Mouse (Mus musculus) cerebellum, adult 18-20 months (tissue): ENCODE measurements around the gene Cltrn.

ENCODE experiments used
- DNase-seq, 2 experiments: peaks; one replicate each; pipeline ENCODE4 v3.0.0; 2021

Gene Cltrn

DNA sequence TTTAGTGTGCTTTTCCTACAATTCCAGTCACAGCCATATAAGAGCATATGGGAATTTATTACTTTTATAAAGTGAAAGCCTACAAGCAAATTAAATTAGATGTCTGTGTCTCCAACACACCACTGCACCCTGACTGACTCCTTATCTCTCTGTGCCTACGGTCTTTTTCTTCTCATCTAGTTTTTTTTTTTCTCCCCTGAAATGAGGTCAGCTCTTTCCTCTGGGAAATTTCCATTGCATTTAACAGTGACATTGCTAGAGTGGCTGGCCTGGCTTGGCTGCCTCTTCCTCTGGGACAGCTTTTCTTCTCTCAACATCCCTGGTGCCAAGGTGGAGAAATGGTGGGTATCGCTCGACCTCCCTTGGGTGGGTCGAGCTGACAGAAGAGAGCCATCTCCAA is at the start of gene Cltrn:
Cltrn (plus strand) TSS at position 249 of the 400 bp plus-strand sequence.
- peak; percentile 4 to 22 for DNase-seq

DNA sequence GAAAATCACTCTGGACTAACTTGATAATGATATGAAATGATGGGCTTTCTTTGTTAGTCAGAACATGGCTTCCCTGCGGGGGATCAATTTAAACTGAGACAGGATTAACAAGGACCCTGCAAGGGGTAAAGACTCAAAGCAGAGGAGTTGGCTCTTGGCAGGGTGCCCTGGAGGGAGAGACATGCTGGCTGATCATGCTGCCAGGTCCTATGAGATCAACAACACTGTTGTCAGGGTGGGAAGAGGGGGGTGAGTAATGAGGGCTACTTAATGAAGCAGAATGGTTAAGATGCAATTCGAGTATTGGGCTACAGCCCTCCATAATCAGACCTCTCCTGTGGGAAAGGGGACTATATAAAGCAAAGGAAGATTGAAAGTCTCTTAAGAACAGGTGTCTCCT is 49.7 kb upstream of the Cltrn start:
- no peak for DNase-seq

DNA sequence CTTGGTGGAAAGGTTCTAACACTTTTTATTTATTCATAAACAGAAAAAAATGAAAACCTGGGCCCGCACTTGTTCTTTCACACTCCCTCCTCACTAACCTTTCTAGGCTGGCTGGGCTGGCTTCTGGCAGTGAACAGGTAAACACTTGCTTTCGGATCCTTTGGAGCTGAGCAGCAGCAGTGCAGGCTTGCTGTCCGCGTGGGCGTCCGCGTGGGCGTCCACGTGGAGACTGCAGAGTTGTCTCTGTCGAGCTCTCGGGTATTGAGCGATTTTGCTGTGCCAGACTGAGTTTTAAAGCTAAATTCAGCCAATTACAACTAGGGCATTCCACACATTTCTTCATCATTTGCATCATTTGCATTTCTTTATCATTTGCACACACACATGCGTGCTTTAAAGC is 46.6 kb upstream of the Cltrn start:
- no peak for DNase-seq

DNA sequence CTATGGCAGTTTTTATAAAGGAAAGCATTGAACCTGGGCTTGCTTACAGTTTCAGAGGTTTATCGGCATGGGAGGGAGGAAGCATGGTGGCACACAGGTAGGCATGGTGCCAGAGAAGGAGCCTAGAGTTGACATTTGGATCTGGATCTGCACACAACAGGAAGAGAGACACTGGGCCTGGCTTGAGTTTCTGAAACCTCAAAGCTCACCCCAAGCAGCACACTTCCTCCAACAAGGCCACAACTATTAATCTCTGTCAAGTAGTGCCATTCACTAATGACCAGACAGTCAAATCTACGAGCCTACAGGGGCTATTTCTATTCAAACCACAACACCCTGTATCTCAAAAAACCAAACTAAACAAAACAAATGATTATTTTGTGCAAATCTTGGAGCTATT is 41.9 kb upstream of the Cltrn start:
- DNase-seq: no peak

DNA sequence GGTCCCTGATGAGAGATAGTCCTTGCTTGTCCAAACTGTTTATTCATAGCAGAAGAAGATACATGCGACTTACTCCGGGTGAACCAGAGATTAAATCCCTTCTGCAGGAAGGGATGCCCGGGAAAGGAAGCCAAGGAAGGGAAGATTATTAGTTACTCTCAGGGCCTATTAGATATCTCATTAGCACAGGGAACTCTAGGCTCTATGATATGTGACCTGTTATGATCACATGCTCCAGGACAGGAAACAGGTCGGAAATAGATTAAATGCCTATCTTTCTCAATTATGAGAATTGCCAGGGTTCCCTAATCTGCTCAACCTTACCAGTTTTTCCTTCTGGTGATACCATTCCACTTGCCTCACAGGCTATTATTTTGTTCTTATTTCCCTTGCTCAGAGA is 32.9 kb upstream of the Cltrn start:
- DNase-seq: no peak

DNA sequence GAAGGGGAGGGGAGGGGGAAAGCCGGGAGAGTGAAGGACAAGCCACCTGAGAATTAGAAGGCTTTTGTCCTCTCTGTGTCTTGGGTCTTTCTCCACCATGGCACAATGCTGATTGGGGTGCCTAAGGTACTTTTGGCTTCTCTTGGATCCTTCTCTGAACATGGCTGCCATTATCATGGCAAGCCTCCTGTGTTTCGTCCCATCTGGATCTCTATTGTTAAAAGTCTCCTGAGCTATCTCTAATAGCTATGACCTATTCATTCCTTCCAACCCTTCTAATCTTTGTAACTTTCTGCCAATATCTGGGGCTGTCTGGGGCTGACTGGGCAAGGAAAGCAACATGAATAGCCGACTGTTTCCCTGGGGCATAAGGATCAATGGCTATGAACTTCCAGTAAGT is 30.1 kb upstream of the Cltrn start:
- no peak for DNase-seq

DNA sequence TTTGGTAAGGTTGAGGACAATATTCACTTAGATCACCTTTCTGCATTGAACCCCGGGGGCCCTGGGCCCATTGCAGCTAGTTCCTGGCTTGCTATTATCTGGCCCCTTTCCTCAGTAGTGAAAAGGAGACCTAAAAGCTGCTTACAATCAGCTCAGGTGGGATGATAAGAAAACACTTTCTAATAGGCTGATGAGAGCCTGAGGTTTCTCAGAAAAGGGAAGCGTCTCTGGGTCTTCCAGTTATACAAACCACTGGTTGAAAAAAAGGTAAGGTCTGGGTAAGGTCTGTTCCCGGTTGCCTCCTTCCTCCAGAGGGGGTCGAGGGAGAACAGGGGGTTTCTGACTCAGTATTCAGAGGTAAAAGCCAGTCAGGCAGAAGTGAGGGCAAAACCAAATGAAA is 29.6 kb upstream of the Cltrn start:
- DNase-seq: no peak

DNA sequence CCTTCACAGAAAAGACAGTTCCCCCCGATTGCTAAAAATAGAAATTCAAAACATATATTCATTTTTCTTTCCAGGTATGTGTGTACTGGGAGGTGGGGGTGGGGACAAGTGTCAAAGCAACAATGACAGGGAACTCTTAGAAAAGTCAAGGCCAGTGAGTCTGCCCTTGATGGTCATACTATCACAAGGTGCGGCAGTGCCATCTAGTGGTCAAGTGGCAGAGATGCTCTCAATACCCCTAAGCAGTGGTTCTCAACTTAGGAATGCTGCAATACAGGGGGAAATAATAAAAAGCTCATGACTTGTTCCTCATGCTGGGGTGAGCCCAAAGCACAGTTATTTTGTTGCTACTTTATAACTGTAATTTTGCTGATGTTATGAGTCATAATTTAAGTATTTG is 22.4 kb upstream of the Cltrn start:
- peak; percentile 59 to 64 for DNase-seq

DNA sequence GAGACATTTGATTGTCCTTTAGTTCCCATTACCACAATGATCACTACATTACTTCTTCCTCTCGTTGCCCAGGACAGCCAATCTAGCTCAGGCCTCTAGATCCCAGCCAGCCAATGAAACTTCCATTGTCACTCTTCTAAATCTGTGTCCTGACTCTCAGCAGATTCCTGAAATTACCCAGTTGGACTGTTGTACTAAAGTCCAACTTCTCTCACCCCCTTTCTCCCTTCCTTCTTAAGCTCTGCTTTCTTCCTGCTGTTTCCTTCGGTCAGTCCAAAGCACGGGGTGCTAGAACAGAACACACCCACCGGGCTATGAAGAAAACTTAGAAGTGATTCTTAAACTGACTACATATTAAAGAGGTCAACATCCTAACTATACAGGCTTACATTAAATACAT is 19.7 kb upstream of the Cltrn start:
- no peak for DNase-seq

DNA sequence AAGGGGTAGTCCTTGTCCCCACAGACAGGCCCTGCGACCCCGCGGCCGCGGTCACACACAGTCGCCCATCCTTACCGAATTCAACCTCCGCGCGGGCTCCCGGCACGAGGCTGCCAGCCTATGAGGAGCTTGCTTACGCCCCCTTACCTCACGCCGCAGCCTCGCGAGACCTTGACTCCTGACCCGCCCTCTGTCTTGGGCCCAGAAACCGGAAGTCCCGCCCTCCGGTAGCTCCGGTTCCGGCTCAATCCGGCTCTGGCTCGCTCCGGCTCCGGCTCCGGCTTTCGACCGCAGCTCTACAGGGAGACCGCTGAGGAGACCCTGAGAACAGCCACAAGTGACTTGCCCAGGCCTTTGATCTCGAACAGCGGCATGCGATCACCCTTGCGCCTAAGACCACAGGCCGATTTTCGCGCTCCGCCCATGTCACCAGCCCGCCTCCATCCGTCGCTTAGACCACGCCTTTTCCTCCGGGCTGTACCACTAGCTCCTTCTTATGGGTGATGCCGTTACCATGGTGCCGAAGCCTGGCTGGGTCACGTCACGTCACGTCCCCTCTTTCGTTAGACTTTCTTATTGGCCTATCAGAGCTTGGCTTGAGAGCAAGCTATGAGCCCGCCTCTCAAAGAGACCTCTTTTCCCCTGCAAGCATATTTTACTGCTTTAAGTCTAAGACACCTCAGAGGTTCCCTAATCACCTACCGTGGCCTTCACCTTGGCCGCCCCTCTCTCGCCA is 12.4 kb upstream of the Cltrn start, which contains the start of gene Siah1b:
Siah1b (minus strand) TSS at position 454 of the 736 bp plus-strand sequence.
- DNase-seq: peak; percentile 91 to 93

DNA sequence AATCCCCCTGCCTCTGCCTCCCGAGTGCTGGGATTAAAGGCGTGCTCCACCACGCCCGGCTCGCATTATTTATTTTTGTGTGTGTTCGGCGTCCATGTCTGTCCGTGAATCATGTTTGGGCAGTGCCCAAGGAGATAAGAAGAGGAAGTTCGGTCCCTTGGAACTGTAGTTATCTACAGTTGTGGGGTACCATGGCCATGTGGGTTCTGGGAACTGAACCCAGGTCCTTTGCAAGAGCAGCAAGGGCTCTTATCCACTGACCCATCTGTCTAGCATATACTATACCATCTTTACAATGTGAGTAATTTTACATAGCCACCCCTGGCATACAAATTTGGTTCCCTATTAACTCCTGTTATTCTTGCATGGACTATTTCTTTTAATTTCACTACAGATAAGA is 6.6 kb upstream of the Cltrn start:
- no peak for DNase-seq

DNA sequence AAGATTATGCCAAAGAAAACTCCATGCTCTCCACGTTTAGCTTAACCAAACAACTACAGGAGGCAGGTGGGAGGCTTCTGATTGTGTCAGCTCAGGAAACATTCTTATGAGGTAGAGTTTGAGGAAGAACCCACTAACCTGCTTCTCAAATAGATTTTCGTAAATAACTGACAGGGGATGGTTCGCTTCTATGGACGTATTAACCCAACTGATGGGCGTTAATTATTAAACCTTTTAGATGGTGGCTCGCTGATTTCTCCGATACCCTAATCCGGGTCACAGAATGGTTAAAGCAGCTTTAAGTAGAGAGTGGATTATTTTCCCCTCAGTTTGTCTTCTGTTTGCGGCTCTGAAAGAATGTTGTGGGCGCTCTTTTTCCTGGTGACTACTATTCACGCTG is 1.3 kb downstream of the Cltrn start:
- no peak for DNase-seq

DNA sequence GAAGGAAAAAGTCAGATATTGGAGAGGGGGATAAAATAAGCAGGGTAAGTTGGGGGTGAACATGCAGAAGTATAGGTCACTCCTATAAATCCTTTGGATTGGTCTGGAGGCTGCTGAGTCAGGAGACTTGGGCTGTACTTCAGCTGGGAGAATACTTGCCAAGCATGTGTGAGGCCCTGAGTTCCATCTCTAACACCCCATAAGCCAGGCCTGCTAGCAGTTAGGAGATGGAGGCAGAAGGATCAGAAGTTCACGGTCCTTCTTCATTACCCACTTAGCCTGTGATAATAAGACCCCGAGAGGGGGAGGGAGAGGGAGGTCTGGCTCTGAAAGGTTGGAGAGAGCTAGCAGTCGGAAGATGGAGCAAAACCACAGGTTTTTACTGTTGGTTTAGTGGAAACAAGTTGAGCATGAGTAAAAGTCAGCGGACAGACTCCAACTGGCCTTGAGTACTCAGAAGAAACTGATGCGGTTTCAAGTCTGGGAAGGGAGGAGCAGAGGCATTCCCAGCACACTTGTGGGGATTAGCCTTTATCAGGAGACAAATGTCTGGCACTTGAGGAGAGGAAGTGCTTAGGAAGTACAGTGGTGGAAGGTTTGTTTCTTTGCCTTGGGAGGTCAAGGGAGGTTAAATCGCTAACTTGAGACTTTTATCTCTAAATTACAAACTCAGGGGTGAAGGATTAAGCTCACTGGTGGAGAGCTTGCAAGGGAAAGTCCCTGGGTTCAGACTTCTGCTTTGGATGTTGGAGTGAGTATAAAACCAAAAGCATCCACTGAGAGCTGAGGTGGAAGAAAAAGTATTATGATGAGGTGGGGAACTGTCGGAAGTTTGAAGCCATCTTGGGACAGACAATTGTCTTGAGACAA is 3.9 kb downstream of the Cltrn start:
- DNase-seq: no peak

DNA sequence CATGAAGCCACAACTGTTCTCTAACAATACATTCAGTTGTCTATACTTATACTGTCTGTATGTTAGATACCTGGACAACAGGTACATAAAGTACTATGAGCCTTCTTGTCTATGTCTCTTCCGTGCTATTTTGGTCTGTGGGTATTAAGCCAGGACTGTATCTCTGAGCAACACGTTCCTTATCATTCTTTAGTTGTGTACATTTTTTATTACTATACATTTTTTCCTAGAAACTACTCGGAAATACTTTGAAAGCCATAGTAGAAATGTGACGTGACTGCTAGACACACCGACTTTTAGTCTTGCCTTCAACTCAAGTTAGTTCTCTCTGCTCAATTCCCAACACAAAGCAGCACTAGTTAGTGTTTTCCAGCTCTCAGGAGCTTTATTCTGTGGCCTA is 4.8 kb downstream of the Cltrn start:
- DNase-seq: no peak

DNA sequence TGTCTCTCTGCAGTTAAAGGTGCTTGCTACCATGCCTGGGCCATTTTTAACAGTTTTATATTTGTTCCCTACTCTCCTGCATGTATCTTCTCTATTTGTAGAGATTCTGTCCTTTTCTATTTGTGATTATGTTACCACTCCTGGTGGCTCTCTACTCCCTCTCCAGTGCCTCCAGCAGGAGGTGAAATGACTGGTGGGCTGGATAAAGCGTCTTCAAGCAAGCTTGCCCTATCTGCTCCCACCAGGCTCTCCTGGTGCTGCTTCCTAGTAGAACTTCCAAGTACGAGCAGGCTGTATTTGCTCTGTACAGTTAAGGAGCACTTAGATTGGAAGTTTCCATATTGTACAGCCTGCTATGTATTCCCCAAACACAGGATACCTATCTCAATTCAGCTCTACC is 7.2 kb downstream of the Cltrn start:
- DNase-seq: no peak

DNA sequence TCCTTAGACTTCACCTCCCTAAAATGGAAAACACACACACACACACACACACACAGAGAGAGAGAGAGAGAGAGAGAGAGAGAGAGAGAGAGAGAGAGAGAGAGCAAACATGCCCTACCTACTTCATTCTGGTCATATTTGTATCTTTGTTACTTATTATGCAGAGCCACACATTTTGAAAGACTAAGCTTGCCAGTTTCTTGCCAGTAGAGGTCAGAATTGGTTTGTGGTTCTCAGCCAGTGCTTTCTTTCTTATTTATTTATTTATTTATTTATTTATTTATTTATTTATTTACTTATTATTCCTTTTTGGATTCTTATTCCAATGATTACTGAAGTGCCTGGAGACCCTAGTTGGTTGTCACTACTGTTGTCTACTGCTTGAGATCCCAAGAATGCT is 12.9 kb downstream of the Cltrn start:
- DNase-seq: no peak

DNA sequence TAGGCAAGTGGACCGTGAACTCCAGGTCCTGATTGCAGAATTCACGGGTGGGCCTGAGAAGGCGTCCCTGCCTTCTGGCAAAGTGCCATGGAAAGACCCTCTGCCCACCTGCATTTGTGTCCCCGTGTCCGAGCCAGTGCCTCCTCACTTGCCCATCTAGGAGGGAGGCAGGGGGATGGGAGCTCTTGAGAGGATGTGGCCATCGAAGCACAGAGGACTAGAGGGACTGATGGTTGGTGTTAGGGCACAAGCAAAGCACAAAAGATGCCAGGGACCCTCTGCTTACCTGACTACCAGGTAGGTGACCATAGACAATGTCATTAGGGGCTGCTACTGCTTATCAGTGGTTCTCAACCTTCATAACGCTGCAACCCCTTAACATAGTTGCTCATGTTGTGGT is 13.6 kb downstream of the Cltrn start:
- DNase-seq: no peak

DNA sequence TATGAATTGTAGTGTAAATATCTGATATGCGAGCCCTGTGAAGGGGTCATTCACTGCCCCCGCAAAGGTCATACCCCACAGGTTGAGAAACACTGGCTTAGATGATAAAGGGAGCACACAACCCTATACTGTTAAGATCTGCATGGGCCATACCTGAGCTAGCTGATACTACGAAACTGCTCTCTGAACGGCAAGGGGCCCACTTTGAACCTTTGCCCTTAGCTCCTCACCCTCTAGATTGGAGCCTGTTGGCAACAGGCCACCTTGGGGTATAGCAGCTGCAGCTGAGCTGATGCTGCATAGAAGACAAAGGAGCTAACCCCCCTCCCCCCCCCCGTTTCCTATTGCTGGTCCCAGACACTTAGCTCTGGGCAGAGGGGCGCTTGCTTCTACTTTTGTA is 14.0 kb downstream of the Cltrn start:
- no peak for DNase-seq

DNA sequence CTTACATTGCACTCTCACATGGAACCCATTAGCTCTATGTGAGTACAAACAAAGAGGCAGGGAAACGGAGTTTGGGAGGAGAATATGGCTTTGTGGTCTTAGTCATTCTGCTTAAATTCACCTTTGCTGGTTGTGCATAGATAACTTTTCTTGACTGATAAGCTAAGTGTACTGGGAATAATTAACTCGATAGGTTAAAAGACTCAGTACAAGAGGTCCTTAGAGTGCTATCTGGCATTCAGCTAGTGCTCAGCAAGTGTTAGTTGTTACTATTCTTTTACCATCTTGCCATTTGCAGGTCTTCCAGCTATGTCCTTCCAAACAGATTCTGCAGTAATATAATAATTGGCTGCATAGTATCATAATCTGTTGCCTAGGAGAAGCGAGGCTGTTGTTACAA is 22.5 kb downstream of the Cltrn start:
- DNase-seq: no peak

DNA sequence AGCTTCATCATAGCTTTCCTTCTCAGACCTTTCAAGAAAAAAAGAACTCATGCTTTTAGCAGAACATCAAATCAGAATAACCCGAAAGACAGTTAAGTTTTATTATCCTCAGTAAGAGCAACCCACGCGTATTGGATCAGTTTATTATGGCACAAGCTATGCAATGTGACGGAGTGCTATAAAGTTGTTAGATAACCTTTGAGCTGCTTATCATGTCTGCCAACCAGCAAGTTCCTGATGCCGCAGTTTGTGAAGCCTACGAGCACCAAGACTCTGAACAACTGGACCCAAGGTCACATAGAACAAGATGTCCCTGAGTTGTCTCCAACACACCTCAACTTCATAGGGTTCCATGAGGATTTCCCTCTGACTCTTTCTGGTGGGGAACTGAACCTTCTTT is 25.1 kb downstream of the Cltrn start:
- no peak for DNase-seq

DNA sequence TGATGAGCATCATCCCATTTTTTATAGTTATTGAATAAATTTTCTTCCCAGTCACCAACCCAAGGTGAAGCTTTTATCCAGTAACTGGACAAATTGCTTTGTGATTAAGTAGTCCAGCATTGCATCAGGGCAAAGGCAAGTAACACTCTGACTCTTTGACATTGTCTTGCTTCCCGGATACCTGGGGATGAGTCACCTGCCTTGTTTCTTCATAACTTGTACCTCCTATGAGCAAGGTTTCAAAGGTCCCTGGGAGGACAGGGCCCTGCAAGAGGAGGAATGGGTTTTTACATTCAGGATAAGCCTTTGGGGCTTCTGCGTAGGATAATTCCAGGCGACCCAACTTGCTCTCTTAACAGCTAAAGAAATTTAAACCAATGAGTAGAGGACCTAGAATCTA is 35.3 kb downstream of the Cltrn start:
- DNase-seq: no peak

DNA sequence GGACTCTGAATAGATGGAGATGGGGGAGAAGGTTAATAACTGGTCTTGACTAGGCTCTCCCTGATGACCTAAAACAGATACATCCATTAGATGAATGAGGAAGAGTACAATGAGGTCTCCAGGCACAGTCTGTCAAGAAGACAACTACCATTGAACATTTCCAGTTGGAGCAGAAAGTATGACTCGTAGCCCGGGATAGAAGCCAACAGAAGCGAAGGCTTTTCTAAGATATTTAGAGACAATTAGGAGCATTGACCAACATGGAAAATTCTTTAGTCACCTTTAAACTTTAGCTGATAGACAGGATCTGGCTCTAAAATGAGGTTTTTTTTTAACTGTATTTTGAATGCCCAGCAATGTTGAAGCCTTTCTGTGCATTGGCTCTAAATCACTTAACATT is 44.9 kb downstream of the Cltrn start:
- no peak for DNase-seq

DNA sequence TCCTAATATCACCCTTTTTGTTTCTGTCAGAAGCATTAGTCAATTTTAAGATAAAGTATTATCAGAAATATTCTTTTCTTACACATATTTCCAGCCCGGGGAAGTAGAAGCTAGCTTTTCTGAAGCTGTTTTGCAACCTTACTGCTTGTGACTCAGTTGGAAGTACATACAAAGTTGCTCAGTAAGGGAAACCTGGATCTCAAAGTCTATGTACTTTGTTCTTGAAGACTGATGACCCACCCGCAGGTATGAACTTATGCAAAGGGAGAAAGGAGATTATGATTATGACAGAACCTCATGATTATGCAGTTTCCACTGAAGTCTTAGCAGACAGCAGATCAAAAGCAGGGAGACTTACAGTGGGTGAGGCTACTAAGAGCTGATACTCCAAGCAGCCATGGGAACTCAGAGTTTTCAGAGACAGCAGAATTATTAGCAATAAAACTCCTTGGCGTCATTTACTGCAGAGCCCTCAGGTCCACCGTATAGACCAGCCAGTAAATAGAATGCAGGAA is 46.7 kb downstream of the Cltrn start:
- no peak for DNase-seq

DNA sequence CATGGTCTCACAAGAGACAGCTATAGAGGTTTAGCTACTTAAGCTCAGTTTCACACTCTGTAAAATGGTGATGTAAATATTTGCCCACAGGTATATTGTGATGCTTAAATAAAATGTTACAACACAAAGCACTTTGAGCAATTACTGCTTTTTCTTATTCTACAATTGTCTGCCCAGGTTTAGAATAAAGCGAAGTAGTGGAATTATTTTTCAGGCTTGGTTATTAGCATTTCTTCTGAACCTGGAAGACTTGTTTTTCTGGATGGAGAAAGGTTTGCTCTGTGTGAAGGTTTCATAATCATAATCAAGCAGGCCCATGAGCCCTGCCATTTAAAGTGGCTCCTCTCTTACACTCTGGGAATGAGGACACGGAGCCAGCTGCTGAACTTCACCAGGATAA is 50.4 kb downstream of the Cltrn start, which contains the start of gene Ace2:
Ace2 (plus strand) TSS at position 301 of the 400 bp plus-strand sequence.
- DNase-seq: no peak
